Mouse (Mus musculus) thymus, postnatal 0 days (tissue): ENCODE measurements around the gene Krt24. TPM values are rescaled to one million over a fixed set of nuclear protein-coding genes. Genes with fewer than 3 reads are reported as not detected.
"Not testable (repeated sequence)": the region's sequence is repeated elsewhere in the genome, so short reads cannot be mapped to it uniquely, and the experiment has no call there.

Experiments used
- DNase-seq: peaks from one replicate; pipeline ENCODE4 v3.0.0-alpha.2; 2015; ENCODE audit warnings: low spot score
- polyA plus RNA-seq: library from polyadenylated mRNA; unstranded; fragments of >200 nt; fragmentation: Nextera tagmentation; extraction: Ambion mirVana; gene quantifications from 2 replicates; pipeline ENCODE4 v1.2.1, GENCODE M21; 2015

Gene Krt24
- polyA plus RNA-seq, 1 experiment from 2014 or later: 0.75 TPM

DNA sequence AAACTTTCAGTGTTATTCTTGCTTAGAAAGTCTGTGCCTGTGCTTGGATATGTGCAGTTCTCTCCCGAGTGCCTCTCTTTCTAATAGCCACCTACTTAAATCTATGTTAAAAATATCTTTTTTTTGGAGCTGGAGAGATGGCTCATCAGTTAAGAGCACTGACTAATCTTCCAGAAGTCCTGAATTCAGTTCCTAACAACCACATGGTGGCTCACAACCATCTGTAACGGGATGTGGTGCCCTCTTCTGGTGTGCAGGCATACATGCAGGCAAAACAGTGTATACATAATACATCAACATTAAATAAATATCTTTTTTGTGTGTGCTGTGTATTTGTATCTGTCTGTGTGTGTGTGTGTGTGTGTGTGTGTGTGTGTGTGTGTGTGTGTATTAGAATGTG is 31.2 kb downstream of the Krt24 start:
- no peak for DNase-seq

DNA sequence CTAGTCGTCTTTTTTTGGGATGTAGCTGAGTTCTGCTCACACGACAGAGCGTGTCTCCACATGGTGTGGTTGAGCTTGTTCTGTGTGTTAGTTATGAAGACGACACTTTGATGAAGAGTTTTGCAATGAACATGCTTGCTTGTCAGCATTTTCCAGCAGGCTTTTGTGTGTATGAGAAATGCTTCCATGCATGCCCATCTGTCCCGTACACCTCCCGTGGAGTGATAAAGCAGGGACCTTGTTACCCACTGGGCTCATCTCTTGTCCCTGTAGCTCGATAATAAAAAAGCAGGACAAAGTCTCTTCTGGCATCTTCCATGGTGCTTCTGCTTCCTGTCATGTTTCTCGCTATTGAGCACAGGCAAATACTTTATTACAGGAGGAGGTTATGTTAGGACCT is 32.4 kb downstream of the Krt24 start:
- DNase-seq: no peak

DNA sequence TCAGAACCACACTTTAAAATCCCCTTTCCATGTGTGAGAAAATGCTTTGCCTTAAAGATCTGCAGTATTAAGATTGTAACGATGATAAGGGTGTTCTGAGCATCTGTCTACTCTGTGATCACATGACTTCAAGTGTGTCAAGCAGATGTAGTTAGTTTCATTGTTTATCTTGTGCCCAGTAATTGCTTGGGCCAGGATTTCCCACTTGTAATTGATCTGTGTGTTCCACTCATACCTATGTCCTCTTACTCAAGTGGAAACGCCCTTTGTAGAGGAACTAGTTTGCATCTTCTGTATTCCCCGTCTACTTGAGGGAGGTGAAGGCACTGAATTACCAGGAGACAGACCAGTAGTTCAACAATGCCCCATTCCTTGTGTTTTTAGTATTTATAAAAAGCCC is 34.4 kb downstream of the Krt24 start:
- DNase-seq: no peak

DNA sequence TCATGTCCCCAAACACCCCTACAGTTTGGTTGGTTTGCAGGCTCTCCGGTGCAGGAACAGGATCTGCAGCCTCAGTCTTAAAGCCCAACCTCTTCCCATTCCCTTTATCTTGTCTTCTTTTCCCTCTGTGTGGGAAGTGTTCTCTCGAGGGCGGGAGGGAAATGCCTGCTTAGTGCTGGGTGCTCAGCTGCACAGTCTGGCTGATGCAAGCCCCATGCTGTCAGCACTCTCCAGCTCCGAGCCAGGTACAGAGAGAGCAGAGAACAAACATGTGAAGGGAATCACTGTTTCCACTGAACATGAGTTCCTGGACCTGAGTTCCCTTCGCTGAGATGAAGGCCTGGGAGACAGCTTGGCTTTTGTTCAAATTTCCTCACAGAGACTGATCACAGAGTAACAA is 34.8 kb downstream of the Krt24 start:
- no peak for DNase-seq

DNA sequence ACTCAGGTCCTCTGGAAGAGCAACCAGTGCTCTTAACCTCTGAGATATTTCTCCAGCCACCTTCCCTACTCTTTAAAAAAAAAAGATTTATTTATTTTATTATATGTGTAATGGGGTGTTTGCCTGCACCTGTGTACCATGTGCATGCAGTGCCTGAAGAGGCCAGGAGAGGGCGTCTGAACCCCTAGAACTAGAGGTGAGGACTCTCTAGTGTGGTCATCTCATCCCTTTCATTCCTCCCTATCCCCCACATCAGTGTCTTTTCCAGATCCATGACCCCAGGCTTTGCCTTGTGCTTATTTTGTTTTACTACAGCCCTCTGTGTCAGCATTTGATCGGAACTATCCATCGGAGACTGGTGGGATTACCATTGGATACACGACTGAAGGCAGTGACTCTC is 35.9 kb downstream of the Krt24 start:
- peak; percentile 17 for DNase-seq

DNA sequence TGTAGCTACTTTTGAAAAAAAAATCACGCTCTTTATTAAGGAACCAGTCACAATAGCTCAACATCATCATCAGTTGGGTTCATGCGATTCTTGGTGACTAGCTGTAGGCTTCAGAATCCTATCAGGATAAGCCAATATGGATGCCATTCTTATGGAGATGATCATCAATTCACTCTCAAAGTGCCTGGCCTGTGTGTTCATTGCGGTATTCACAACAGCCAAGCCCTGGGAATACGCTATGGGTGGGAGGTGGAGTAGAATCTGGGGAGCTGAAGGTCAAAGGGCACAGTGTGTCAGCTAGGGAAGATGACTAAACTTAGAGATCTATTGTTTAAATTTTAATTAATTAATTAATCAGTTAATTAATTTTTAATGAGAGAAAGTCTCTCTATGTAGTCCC is 37.1 kb downstream of the Krt24 start:
- DNase-seq: no peak

DNA sequence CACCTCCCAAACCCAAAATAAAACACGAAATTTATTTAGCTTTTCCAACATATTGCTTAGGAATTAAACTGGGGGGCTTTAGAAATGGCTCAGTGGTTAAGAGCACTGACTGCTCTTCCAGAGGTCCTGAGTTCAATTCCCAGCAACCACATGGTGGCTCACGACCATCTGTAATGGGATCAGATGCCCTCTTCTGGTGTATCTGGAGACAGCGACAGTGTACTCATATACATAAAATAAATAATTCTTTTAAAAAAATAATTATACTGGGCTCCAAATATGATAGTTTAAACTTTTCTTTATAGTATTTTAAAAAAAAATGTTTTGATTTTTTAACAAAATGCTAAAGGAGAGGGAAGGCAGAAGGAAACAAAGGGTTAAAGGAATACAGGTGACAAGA is 40.5 kb downstream of the Krt24 start:
- not testable (repeated sequence) for DNase-seq

DNA sequence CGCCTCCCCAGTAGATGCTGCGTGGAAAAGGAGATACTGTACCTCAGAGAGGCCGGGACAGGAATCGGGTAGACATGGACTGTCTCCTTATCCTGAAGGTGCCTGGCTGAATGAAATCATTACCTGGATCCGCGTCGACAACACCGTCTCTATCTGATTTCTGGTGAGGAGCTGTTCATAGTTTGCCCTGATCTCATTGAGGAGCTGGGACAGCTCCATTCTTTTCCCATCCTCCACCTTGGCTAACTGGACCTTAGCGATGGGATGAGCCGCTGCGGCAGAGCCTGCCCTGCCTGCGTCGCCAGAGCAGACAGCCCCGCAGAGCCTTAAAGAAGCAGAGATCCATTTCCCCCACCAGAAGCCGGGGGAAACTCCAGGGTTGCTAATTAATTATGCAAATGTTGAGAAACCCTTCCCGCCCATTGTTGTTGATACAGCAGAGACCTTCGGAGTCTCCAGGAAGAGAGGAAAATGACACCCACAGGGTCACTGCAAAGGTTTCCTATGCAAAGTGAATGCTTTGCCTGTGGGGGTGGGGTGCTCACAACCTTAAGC is 41.2 kb downstream of the Krt24 start, which contains the start of gene Krt222:
TSS of gene Krt222 (minus strand) at position 266 of the 555 bp plus-strand sequence.
- no peak for DNase-seq

DNA sequence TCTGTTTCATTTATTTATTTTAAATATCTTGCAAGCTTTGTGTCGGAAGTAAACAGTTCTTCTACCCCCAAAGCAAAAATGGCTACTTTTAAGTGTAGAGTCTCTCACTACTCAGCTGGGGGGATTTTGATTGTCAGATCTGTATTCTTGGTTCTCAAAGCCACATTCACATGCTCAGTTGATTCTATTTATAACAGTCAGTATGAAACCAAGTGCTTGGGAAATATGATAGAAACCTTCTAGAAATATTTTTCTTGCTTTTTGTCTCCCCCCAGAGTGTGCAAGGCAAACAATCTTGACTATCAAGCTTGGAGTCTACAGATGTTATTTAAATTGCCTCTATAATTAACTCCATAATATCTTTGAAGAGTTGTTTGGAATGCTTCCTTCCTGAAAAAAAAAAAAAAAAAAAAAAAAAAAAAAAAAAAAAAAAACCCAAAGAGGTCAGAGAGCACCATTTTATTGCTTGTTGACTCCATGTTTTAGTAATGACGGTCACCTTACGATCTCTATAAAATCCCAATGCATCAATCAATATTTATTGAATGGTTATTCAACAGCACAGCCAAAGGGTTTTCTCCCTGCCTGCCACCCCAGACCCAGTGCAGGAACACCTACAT is 41.8 kb downstream of the Krt24 start:
- DNase-seq: no peak

DNA sequence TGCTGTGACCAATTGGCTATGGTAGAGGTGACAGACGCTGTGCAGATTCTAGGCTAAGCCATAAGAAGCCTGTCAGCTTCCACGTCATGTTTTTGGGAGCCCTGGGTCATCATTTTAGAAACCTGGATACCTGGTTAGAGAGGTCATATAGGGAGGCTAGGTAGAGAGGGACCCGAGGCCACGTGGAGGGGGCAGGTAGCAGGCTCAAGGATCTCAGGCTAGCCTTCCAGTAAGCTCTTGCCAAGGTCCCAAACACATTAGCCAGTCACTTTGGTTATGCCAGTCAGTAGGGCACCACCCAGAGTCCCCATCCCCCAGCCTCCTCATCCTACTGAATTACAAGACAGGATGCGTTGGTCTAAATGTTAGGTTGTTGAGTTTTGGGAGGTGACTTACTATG is 43.0 kb downstream of the Krt24 start:
- no peak for DNase-seq

DNA sequence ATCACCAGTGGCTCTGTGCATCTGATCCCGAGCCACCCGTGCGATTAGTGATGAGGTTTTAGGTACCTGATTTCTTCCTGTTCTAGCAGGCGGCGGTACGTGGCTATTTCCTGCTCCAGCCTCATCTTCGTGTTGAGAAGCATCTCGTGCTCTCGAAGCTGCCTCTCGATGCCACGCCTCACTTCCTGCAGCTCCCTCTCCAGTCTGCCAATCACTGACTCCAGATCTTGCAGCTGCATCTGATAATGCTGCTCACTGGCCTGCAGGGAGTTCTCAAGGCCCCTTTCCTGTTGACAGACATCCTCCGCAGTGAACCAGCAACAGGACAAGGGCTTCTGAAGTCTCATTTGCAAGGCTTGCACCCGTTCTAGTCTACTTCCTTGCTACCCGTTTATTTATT is 46.6 kb downstream of the Krt24 start:
- DNase-seq: peak; percentile 91

DNA sequence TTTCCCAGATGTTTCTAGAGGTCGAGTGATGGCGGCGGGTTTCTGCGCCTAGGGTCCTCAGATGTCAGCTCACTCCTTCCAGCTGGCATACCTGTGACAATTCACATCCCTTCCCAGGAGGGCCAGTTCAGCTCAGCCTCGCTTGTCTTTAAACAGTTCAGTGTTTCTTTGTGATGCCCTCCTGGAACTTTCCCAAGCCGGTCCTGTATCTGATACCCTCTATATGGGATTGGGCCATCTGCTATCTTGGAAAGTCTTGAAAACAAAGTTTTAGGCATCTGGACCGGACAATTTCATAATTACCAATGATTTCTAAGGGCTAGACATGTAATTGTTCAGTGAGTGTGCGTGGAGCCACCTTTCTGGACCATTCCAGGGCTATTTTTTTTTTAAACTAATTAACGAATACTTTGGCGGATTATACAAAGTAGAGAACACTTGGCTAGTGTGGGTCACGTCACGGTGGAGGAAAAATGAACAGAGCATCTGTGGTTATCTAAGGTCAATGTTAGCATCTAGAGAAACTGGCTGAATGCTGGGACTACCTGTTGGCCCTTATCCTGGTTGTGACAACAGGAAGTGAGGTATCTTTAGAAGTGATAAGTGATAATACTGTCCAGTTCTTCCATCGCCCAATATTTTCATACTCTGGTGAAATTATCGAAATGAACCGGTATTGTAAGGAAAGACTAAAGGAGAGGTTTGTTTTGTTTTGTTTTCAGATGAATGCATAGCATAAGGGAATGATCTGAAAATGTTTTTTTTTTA is 53.8 kb downstream of the Krt24 start:
- DNase-seq: no peak

DNA sequence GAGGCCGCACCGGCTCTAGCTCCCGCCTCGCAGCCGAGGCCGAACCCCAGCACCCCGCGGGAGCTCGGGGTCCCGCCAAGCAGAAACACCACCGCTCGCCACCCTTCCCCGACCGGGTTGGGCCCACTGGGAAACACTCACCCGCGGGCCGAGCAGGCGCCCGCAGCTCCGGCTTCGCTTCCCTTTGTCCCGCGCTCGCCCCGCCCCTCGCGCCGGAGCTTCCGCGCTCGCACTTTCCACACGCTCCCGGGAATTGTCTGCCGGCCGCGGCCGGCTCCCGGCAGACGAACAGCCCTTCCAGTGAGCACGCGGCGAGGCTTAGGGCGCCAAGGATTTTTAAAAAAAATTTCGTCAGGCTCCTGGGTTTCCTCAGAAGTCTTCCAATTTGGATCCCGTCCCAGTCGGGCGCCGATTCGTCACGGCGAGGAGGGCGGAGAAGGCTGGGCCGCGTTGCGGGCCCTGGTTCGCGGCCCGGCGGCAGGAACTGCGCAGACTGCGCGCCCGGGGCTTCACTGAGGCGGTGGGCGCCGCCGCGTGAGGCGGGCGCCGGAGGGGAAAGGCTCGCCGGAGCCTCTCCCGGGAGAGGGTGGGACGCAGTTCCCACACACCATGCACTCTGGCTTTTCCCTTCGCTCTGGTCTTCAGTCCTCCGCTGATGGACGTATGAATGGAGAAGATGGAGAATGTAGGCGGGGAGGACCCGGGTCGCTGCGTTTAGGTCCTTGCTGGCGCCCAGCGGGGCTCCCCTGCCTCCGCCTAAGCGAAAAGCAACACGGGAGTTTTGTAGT is 54.6 kb downstream of the Krt24 start, which contains the start of gene Smarce1:
TSS of gene Smarce1 (minus strand) at position 757 of the 788 bp plus-strand sequence.
- peak; percentile 84 for DNase-seq

Other genes with a start within 250 kb of the Krt24 start
- gene Igfbp4, start 244.0 kb downstream of the Krt24 start, polyA plus RNA-seq: 85.0 and 98.4 TPM in 2 replicates
- 1.4 and 1.7 TPM in 2 replicates for gene Tns4, start 196.0 kb downstream of the Krt24 start, polyA plus RNA-seq
- gene Ccr7, start 130.2 kb downstream of the Krt24 start, polyA plus RNA-seq: 36.2 and 37.4 TPM in 2 replicates
- gene Smarce1, start 54.2 kb downstream of the Krt24 start, polyA plus RNA-seq: 227 and 240 TPM in 2 replicates
- gene Krt222, start 41.2 kb downstream of the Krt24 start, polyA plus RNA-seq: 1.7 and 2.0 TPM in 2 replicates
- 0.35 and 0.39 TPM in 2 replicates for gene Krt25, start 37.7 kb upstream of the Krt24 start, polyA plus RNA-seq
- gene Krt26, start 52.7 kb upstream of the Krt24 start, polyA plus RNA-seq: not detected in 2 replicates
- 0.09 and 0.23 TPM in 2 replicates for gene Krt27, start 65.8 kb upstream of the Krt24 start, polyA plus RNA-seq
- gene Krt28, start 89.6 kb upstream of the Krt24 start, polyA plus RNA-seq: 0.27 and 0.30 TPM in 2 replicates
- 44.9 and 47.3 TPM in 2 replicates for gene Krt10, start 104.1 kb upstream of the Krt24 start, polyA plus RNA-seq
- 0.52 and 0.63 TPM in 2 replicates for gene Krt12, start 137.0 kb upstream of the Krt24 start, polyA plus RNA-seq
- gene Krt20, start 152.9 kb upstream of the Krt24 start, polyA plus RNA-seq: 1.6 TPM in 2 replicates
- gene Krt23, start 207.9 kb upstream of the Krt24 start, polyA plus RNA-seq: 1.8 and 2.4 TPM in 2 replicates
- gene Krt39, start 236.1 kb upstream of the Krt24 start, polyA plus RNA-seq: not detected in 2 replicates